Mouse (Mus musculus) embryo, embryonic 10.5 days (tissue): ENCODE data around the gene Gm28553.
"Not testable (repeated sequence)": the region's sequence is repeated elsewhere in the genome, so short reads cannot be mapped to it uniquely, and the experiment has no call there.

Experiments
- DNase-seq: peaks from one replicate; pipeline ENCODE4 v3.0.0-alpha.2; 2015; ENCODE audit warnings: low spot score

Gene Gm28553

GRCm38 (mm10) chrY:48856197-48856596, at the start of gene Gm28553:
Gene Gm28553 (plus strand): TSS chrY:48856497.
- not testable (repeated sequence) for DNase-seq
